Mouse (Mus musculus): ENCODE measurements around the gene Atp1b1. TPM values are rescaled to one million over a fixed set of nuclear protein-coding genes. Genes with fewer than 3 reads are reported as not detected.

Atp1b1 gene
- 12.5 and 20.0 TPM in 2 replicates for polyA plus RNA-seq (2015; fragmentation: Nextera tagmentation; extraction: Ambion mirVana)

GRCm38 (mm10) chr1:164458245-164458613 is at the start of gene Atp1b1:
Atp1b1 (minus strand) TSS chr1:164458355.
- Histone ChIP-seq H3K27ac (peak within 1 kb of the TSS; percentile 45; the same call in 1 of the 2 replicates), H3K36me3 (no peaks in the 10 kb centered on the region), H3K9me3 (no peaks in the 10 kb centered on the region), H3K4me2 (peak within 1 kb of the TSS; percentile 91), H3K9ac (peak within 1 kb of the TSS; percentile 74), H3K4me1 (peaks cover 30% of the 10 kb centered on the region), H3K4me3 (peak within 1 kb of the TSS; percentile 59), H3K27me3 (peaks cover 70% of the 10 kb centered on the region)
- WGBS, result under 1% methylated on average over 35 of the region's 35 CpGs
- peak; percentile 91 for ATAC-seq (ENCODE audit: insufficient number of reproducible peaks, insufficient read depth, low FRiP score, low TSS enrichment, low read depth)

GRCm38 (mm10) chr1:164505096-164505495 is 46.9 kb upstream of the Atp1b1 start:
- H3K4me1 ChIP-seq, result no peaks in the 10 kb centered on the region
- 80% methylated on average over 3 of the region's 3 CpGs for WGBS
- no peaks in the 10 kb centered on the region for H3K9me3 ChIP-seq
- H3K4me2 ChIP-seq, result no peak overlapping the region
- H3K36me3 ChIP-seq, result no peaks in the 10 kb centered on the region
- H3K9ac ChIP-seq, result no peak overlapping the region
- no peak overlapping the region for H3K27ac ChIP-seq
- H3K4me3 ChIP-seq, result no peak overlapping the region
- no peaks in the 10 kb centered on the region for H3K27me3 ChIP-seq
- ATAC-seq (ENCODE audit: insufficient number of reproducible peaks, insufficient read depth, low FRiP score, low TSS enrichment, low read depth), result no peak

- H3K9me3 ChIP-seq, result no peaks in the 10 kb centered on the region
- H3K4me1 ChIP-seq, result no peaks in the 10 kb centered on the region
- no peak overlapping the region for H3K4me3 ChIP-seq
- 29% methylated on average over 8 of the region's 8 CpGs for WGBS
- no peak overlapping the region for H3K27ac ChIP-seq
- no peak overlapping the region for H3K4me2 ChIP-seq
- H3K9ac ChIP-seq, result no peak overlapping the region
- H3K27me3 ChIP-seq, result no peaks in the 10 kb centered on the region
- no peaks in the 10 kb centered on the region for H3K36me3 ChIP-seq
- no peak for ATAC-seq (ENCODE audit: insufficient number of reproducible peaks, insufficient read depth, low FRiP score, low TSS enrichment, low read depth)
These were observed 45.1 kb upstream of the Atp1b1 start for GRCm38 (mm10) chr1:164503140-164503730.

- Histone ChIP-seq H3K4me3 (no peak overlapping the region), H3K27me3 (no peaks in the 10 kb centered on the region), H3K4me1 (no peaks in the 10 kb centered on the region), H3K9me3 (no peaks in the 10 kb centered on the region), H3K9ac (no peak overlapping the region), H3K27ac (no peak overlapping the region), H3K36me3 (no peaks in the 10 kb centered on the region), H3K4me2 (no peak overlapping the region)
- WGBS, result 82% methylated on average over 7 of the region's 7 CpGs
- no peak for ATAC-seq (ENCODE audit: insufficient number of reproducible peaks, insufficient read depth, low FRiP score, low TSS enrichment, low read depth)
These were observed 44.1 kb upstream of the Atp1b1 start for GRCm38 (mm10) chr1:164502231-164502630.

- Histone ChIP-seq H3K9ac (no peak overlapping the region), H3K4me3 (no peak overlapping the region), H3K4me2 (no peak overlapping the region), H3K9me3 (no peaks in the 10 kb centered on the region), H3K27ac (no peak overlapping the region), H3K36me3 (no peaks in the 10 kb centered on the region), H3K4me1 (no peaks in the 10 kb centered on the region), H3K27me3 (no peaks in the 10 kb centered on the region)
- 64% methylated on average over 8 of the region's 8 CpGs for WGBS
- no peak for ATAC-seq (ENCODE audit: insufficient number of reproducible peaks, insufficient read depth, low FRiP score, low TSS enrichment, low read depth)
These were observed 36.8 kb upstream of the Atp1b1 start for GRCm38 (mm10) chr1:164494741-164495512.

- Histone ChIP-seq H3K36me3 (no peaks in the 10 kb centered on the region), H3K27me3 (no peaks in the 10 kb centered on the region), H3K4me1 (no peaks in the 10 kb centered on the region), H3K9ac (no peak overlapping the region), H3K27ac (no peak overlapping the region), H3K9me3 (no peaks in the 10 kb centered on the region), H3K4me2 (no peak overlapping the region), H3K4me3 (no peak overlapping the region)
- WGBS, result 37% methylated on average over 4 of the region's 4 CpGs
- no peak for ATAC-seq (ENCODE audit: insufficient number of reproducible peaks, insufficient read depth, low FRiP score, low TSS enrichment, low read depth)
These were observed 36.1 kb upstream of the Atp1b1 start for GRCm38 (mm10) chr1:164494215-164494614.

GRCm38 (mm10) chr1:164493042-164493705 is 35.0 kb upstream of the Atp1b1 start:
- Histone ChIP-seq H3K9ac (no peak overlapping the region), H3K27me3 (no peaks in the 10 kb centered on the region), H3K4me2 (no peak overlapping the region), H3K36me3 (no peaks in the 10 kb centered on the region), H3K9me3 (no peaks in the 10 kb centered on the region), H3K27ac (no peak overlapping the region), H3K4me1 (no peaks in the 10 kb centered on the region), H3K4me3 (no peak overlapping the region)
- no peak for ATAC-seq (ENCODE audit: insufficient number of reproducible peaks, insufficient read depth, low FRiP score, low TSS enrichment, low read depth)
- WGBS, result 74% methylated on average over 8 of the region's 8 CpGs

GRCm38 (mm10) chr1:164492476-164492875 is 34.3 kb upstream of the Atp1b1 start:
- no peak overlapping the region for H3K9ac ChIP-seq

GRCm38 (mm10) chr1:164489961-164490594 is 31.9 kb upstream of the Atp1b1 start:
- ATAC-seq (ENCODE audit: insufficient number of reproducible peaks, insufficient read depth, low FRiP score, low TSS enrichment, low read depth), result no peak
- Histone ChIP-seq H3K27me3 (no peaks in the 10 kb centered on the region), H3K4me3 (no peak overlapping the region), H3K4me1 (no peaks in the 10 kb centered on the region), H3K27ac (no peak overlapping the region), H3K4me2 (no peak overlapping the region), H3K9ac (no peak overlapping the region), H3K36me3 (no peaks in the 10 kb centered on the region), H3K9me3 (no peaks in the 10 kb centered on the region)
- 83% methylated on average over 3 of the region's 3 CpGs for WGBS

More at GRCm38 (mm10) chr1:164492476-164492875, 34.3 kb upstream of the Atp1b1 start:
- H3K27ac ChIP-seq, result no peak overlapping the region
- 67% methylated on average over 3 of the region's 3 CpGs for WGBS
- H3K4me2 ChIP-seq, result no peak overlapping the region
- H3K4me1 ChIP-seq, result no peaks in the 10 kb centered on the region
- no peak for ATAC-seq (ENCODE audit: insufficient number of reproducible peaks, insufficient read depth, low FRiP score, low TSS enrichment, low read depth)
- H3K9me3 ChIP-seq, result no peaks in the 10 kb centered on the region
- no peaks in the 10 kb centered on the region for H3K27me3 ChIP-seq
- H3K4me3 ChIP-seq, result no peak overlapping the region
- no peaks in the 10 kb centered on the region for H3K36me3 ChIP-seq

GRCm38 (mm10) chr1:164483728-164484127 is 25.6 kb upstream of the Atp1b1 start:
- no peak overlapping the region for H3K27ac ChIP-seq
- no peak overlapping the region for H3K4me2 ChIP-seq
- H3K4me1 ChIP-seq, result no peaks in the 10 kb centered on the region
- H3K36me3 ChIP-seq, result no peaks in the 10 kb centered on the region
- H3K4me3 ChIP-seq, result no peak overlapping the region
- ATAC-seq (ENCODE audit: insufficient number of reproducible peaks, insufficient read depth, low FRiP score, low TSS enrichment, low read depth), result no peak
- no peaks in the 10 kb centered on the region for H3K9me3 ChIP-seq
- no peaks in the 10 kb centered on the region; the same call in 1 of the 2 replicates for H3K27me3 ChIP-seq
- no peak overlapping the region for H3K9ac ChIP-seq

GRCm38 (mm10) chr1:164482833-164483232 is 24.7 kb upstream of the Atp1b1 start:
- ATAC-seq (ENCODE audit: insufficient number of reproducible peaks, insufficient read depth, low FRiP score, low TSS enrichment, low read depth), result no peak
- H3K4me3 ChIP-seq, result no peak overlapping the region
- WGBS, result 54% methylated on average over 3 of the region's 3 CpGs

More at GRCm38 (mm10) chr1:164482833-164483232, 24.7 kb upstream of the Atp1b1 start:
- H3K9ac ChIP-seq, result no peak overlapping the region
- H3K36me3 ChIP-seq, result no peaks in the 10 kb centered on the region
- no peaks in the 10 kb centered on the region for H3K9me3 ChIP-seq
- no peaks in the 10 kb centered on the region; the same call in 1 of the 2 replicates for H3K27me3 ChIP-seq
- H3K27ac ChIP-seq, result no peak overlapping the region
- no peaks in the 10 kb centered on the region for H3K4me1 ChIP-seq
- no peak overlapping the region for H3K4me2 ChIP-seq

All from embryonic facial prominence, embryonic 13.5 days (tissue).